Mouse (Mus musculus): ENCODE data around the gene Dennd1a. TPM values are rescaled to one million over a fixed set of nuclear protein-coding genes. Genes with fewer than 3 reads are reported as not detected.

Dennd1a gene
- polyA plus RNA-seq, 1 experiment from 2014 or later = 18.8 TPM

- no peak overlapping the region for H3K9ac ChIP-seq
- H3K27me3 ChIP-seq (replicated peaks) = no peaks in the 10 kb centered on the region
- WGBS = 42% methylated on average over 6 of the region's 6 CpGs
- no peak overlapping the region for H3K27ac ChIP-seq
- no peaks in the 10 kb centered on the region for H3K9me3 ChIP-seq
- peaks cover 5% of the 10 kb centered on the region; the same call in 1 of the 2 replicates for H3K4me1 ChIP-seq
- no peak for ATAC-seq (ENCODE audit: low FRiP score, low read depth)
- no peak overlapping the region for H3K4me2 ChIP-seq (replicated peaks)
- H3K4me3 ChIP-seq = no peak overlapping the region
- no peaks in the 10 kb centered on the region for H3K36me3 ChIP-seq
Measured at GRCm38 (mm10) chr2:37869628-37870027, 417.6 kb downstream of the Dennd1a start.

GRCm38 (mm10) chr2:37867387-37867786 lies 419.8 kb downstream of the Dennd1a start:
- no peak overlapping the region for H3K27ac ChIP-seq
- no peak overlapping the region for H3K9ac ChIP-seq
- H3K9me3 ChIP-seq = no peaks in the 10 kb centered on the region
- WGBS = 83% methylated on average over 5 of the region's 5 CpGs
- ATAC-seq (ENCODE audit: low FRiP score, low read depth) = no peak
- peaks cover 5% of the 10 kb centered on the region; the same call in 1 of the 2 replicates for H3K4me1 ChIP-seq
- H3K4me2 ChIP-seq (replicated peaks) = no peak overlapping the region
- H3K36me3 ChIP-seq = no peaks in the 10 kb centered on the region
- no peaks in the 10 kb centered on the region for H3K27me3 ChIP-seq (replicated peaks)
- H3K4me3 ChIP-seq = no peak overlapping the region

- Histone ChIP-seq H3K27ac (no peak overlapping the region), H3K4me1 (no peaks in the 10 kb centered on the region), H3K9me3 (no peaks in the 10 kb centered on the region), H3K36me3 (no peaks in the 10 kb centered on the region), H3K27me3 (replicated peaks) (no peaks in the 10 kb centered on the region), H3K4me2 (replicated peaks) (no peak overlapping the region), H3K9ac (no peak overlapping the region), H3K4me3 (no peak overlapping the region)
- no peak for ATAC-seq (ENCODE audit: low FRiP score, low read depth)
- WGBS = 100% methylated on average over 1 of the region's 1 CpGs
Measured at GRCm38 (mm10) chr2:37857472-37857871, 429.7 kb downstream of the Dennd1a start.

GRCm38 (mm10) chr2:37856955-37857354 lies 430.2 kb downstream of the Dennd1a start:
- Histone ChIP-seq H3K27me3 (replicated peaks) (no peaks in the 10 kb centered on the region), H3K4me2 (replicated peaks) (no peak overlapping the region), H3K9me3 (no peaks in the 10 kb centered on the region), H3K36me3 (no peaks in the 10 kb centered on the region), H3K27ac (no peak overlapping the region), H3K4me1 (no peaks in the 10 kb centered on the region), H3K4me3 (no peak overlapping the region), H3K9ac (no peak overlapping the region)
- 88% methylated on average over 3 of the region's 3 CpGs for WGBS
- ATAC-seq (ENCODE audit: low FRiP score, low read depth) = no peak

GRCm38 (mm10) chr2:37855226-37855625 lies 432.0 kb downstream of the Dennd1a start:
- ATAC-seq (ENCODE audit: low FRiP score, low read depth) = no peak
- WGBS = 61% methylated on average over 2 of the region's 2 CpGs
- no peaks in the 10 kb centered on the region for H3K27me3 ChIP-seq (replicated peaks)
- H3K4me1 ChIP-seq = no peaks in the 10 kb centered on the region
- H3K36me3 ChIP-seq = no peaks in the 10 kb centered on the region
- no peak overlapping the region for H3K4me3 ChIP-seq
- H3K9me3 ChIP-seq = no peaks in the 10 kb centered on the region
- H3K9ac ChIP-seq = no peak overlapping the region
- no peak overlapping the region for H3K4me2 ChIP-seq (replicated peaks)
- no peak overlapping the region for H3K27ac ChIP-seq

- ATAC-seq (ENCODE audit: low FRiP score, low read depth) = no peak
- 81% methylated on average over 1 of the region's 1 CpGs for WGBS
- no peaks in the 10 kb centered on the region for H3K9me3 ChIP-seq
Measured at GRCm38 (mm10) chr2:37853878-37854435, 433.2 kb downstream of the Dennd1a start.

GRCm38 (mm10) chr2:37850626-37851025 lies 436.6 kb downstream of the Dennd1a start:
- WGBS = 84% methylated on average over 1 of the region's 1 CpGs
- ATAC-seq (ENCODE audit: low FRiP score, low read depth) = no peak
- Histone ChIP-seq H3K27ac (no peak overlapping the region), H3K4me1 (no peaks in the 10 kb centered on the region), H3K36me3 (no peaks in the 10 kb centered on the region), H3K4me3 (no peak overlapping the region), H3K9ac (no peak overlapping the region), H3K9me3 (no peaks in the 10 kb centered on the region), H3K4me2 (replicated peaks) (no peak overlapping the region), H3K27me3 (replicated peaks) (no peaks in the 10 kb centered on the region)

More at GRCm38 (mm10) chr2:37853878-37854435, 433.2 kb downstream of the Dennd1a start:
- H3K4me1 ChIP-seq = no peaks in the 10 kb centered on the region
- H3K36me3 ChIP-seq = no peaks in the 10 kb centered on the region
- H3K27me3 ChIP-seq (replicated peaks) = no peaks in the 10 kb centered on the region
- H3K4me2 ChIP-seq (replicated peaks) = no peak overlapping the region
- no peak overlapping the region for H3K9ac ChIP-seq
- H3K4me3 ChIP-seq = no peak overlapping the region
- H3K27ac ChIP-seq = no peak overlapping the region

GRCm38 (mm10) chr2:37849357-37849756 lies 437.8 kb downstream of the Dennd1a start:
- no peaks in the 10 kb centered on the region for H3K27me3 ChIP-seq (replicated peaks)
- WGBS = 84% methylated on average over 3 of the region's 3 CpGs
- no peaks in the 10 kb centered on the region for H3K4me1 ChIP-seq
- H3K9me3 ChIP-seq = no peaks in the 10 kb centered on the region
- no peaks in the 10 kb centered on the region for H3K36me3 ChIP-seq
- no peak overlapping the region for H3K9ac ChIP-seq
- H3K4me3 ChIP-seq = no peak overlapping the region
- no peak overlapping the region for H3K4me2 ChIP-seq (replicated peaks)
- no peak for ATAC-seq (ENCODE audit: low FRiP score, low read depth)
- no peak overlapping the region for H3K27ac ChIP-seq

GRCm38 (mm10) chr2:37842719-37843118 lies 444.5 kb downstream of the Dennd1a start:
- no peak overlapping the region for H3K4me2 ChIP-seq (replicated peaks)
- peaks cover 13% of the 10 kb centered on the region for H3K4me1 ChIP-seq
- 0 out of 2 replicates have a peak, but pooled peaks have one; percentile 29 for ATAC-seq (ENCODE audit: low FRiP score, low read depth)
- peaks cover 3% of the 10 kb centered on the region; the same call in 1 of the 2 replicates for H3K36me3 ChIP-seq
- no peak overlapping the region for H3K9ac ChIP-seq
- H3K27ac ChIP-seq = no peak overlapping the region
- H3K4me3 ChIP-seq = no peak overlapping the region
- H3K9me3 ChIP-seq = no peaks in the 10 kb centered on the region
- no peaks in the 10 kb centered on the region for H3K27me3 ChIP-seq (replicated peaks)
- WGBS = 35% methylated on average over 4 of the region's 4 CpGs

- H3K9ac ChIP-seq = no peak overlapping the region
- peaks cover 3% of the 10 kb centered on the region; the same call in 1 of the 2 replicates for H3K36me3 ChIP-seq
- H3K27ac ChIP-seq = no peak overlapping the region
- H3K4me1 ChIP-seq = peaks cover 13% of the 10 kb centered on the region
- no peaks in the 10 kb centered on the region for H3K27me3 ChIP-seq (replicated peaks)
- ATAC-seq (ENCODE audit: low FRiP score, low read depth) = peak; percentile 82
- no peak overlapping the region for H3K4me3 ChIP-seq
- 11% methylated on average over 7 of the region's 7 CpGs for WGBS
- H3K9me3 ChIP-seq = no peaks in the 10 kb centered on the region
- no peak overlapping the region for H3K4me2 ChIP-seq (replicated peaks)
Measured at GRCm38 (mm10) chr2:37842151-37842569, 445.0 kb downstream of the Dennd1a start.

- Histone ChIP-seq H3K27me3 (replicated peaks) (no peaks in the 10 kb centered on the region), H3K4me3 (no peak overlapping the region), H3K9me3 (no peaks in the 10 kb centered on the region), H3K36me3 (peaks cover 3% of the 10 kb centered on the region; the same call in 1 of the 2 replicates), H3K9ac (no peak overlapping the region), H3K27ac (no peak overlapping the region), H3K4me2 (replicated peaks) (no peak overlapping the region), H3K4me1 (peaks cover 13% of the 10 kb centered on the region)
- no peak for ATAC-seq (ENCODE audit: low FRiP score, low read depth)
Measured at GRCm38 (mm10) chr2:37839922-37840321, 447.3 kb downstream of the Dennd1a start.

GRCm38 (mm10) chr2:37838202-37838984 lies 448.8 kb downstream of the Dennd1a start:
- Histone ChIP-seq H3K36me3 (peaks cover 3% of the 10 kb centered on the region; the same call in 1 of the 2 replicates), H3K27me3 (replicated peaks) (no peaks in the 10 kb centered on the region), H3K27ac (no peak overlapping the region), H3K9ac (no peak overlapping the region), H3K9me3 (no peaks in the 10 kb centered on the region), H3K4me2 (replicated peaks) (no peak overlapping the region), H3K4me3 (no peak overlapping the region), H3K4me1 (peaks cover 13% of the 10 kb centered on the region)
- no peak for ATAC-seq (ENCODE audit: low FRiP score, low read depth)
- WGBS = 87% methylated on average over 7 of the region's 7 CpGs

Data from neural tube, embryonic 12.5 days (tissue).